Mouse (Mus musculus): ENCODE results near the gene Arhgef26. TPM values are rescaled to one million over a fixed set of nuclear protein-coding genes. Genes with fewer than 3 reads are reported as not detected.

The Arhgef26 gene
- polyA plus RNA-seq (2014; fragmentation: Nextera tagmentation; extraction: Ambion mirVana) = 7.4 and 9.1 TPM in 2 replicates

- Histone ChIP-seq H3K9ac (ENCODE audit: low read depth, low read length) (peak within 1 kb of the TSS; percentile 79), H3K4me2 (replicated peaks; ENCODE audit: low read depth, low read length) (peak within 1 kb of the TSS; percentile 94), H3K9me3 (ENCODE audit: control insufficient read depth, low read length) (no peaks in the 10 kb centered on the region), H3K27me3 (ENCODE audit: control insufficient read depth, insufficient read depth, low read length) (0 out of 2 replicates have a peak, but pooled peaks cover 2% of the 10 kb centered on the region), H3K4me3 (ENCODE audit: low read depth, low read length) (peak within 1 kb of the TSS; percentile 79), H3K27ac (ENCODE audit: low read depth, low read length) (0 out of 2 replicates have a peak within 1 kb of the TSS, but pooled peaks have one; percentile 24), H3K4me1 (replicated peaks; ENCODE audit: control insufficient read depth, insufficient read depth, low read length) (0 out of 2 replicates have a peak, but pooled peaks cover 3% of the 10 kb centered on the region), H3K36me3 (ENCODE audit: control insufficient read depth, insufficient read depth, low read length) (no peaks in the 10 kb centered on the region)
- 77% methylated on average over 3 of the region's 3 CpGs for WGBS
- no peak for DNase-seq (ENCODE audit: low spot score)
- no peak for ATAC-seq (ENCODE audit: low FRiP score)
Observed at GRCm38 (mm10) chr3:62338044-62338443, at the start of gene Arhgef26. TSS of gene Arhgef26 (plus strand) at chr3:62338344.

GRCm38 (mm10) chr3:62310493-62310892 is 27.7 kb upstream of the Arhgef26 start:
- peak; percentile 53; the same call in 1 of the 2 replicates for ATAC-seq (ENCODE audit: low FRiP score)
- Histone ChIP-seq H3K36me3 (ENCODE audit: control insufficient read depth, insufficient read depth, low read length) (no peaks in the 10 kb centered on the region), H3K4me2 (replicated peaks; ENCODE audit: low read depth, low read length) (no peak overlapping the region), H3K9me3 (ENCODE audit: control insufficient read depth, low read length) (no peaks in the 10 kb centered on the region), H3K27ac (ENCODE audit: low read depth, low read length) (no peak overlapping the region), H3K9ac (ENCODE audit: low read depth, low read length) (no peak overlapping the region), H3K27me3 (ENCODE audit: control insufficient read depth, insufficient read depth, low read length) (no peaks in the 10 kb centered on the region), H3K4me1 (replicated peaks; ENCODE audit: control insufficient read depth, insufficient read depth, low read length) (no peaks in the 10 kb centered on the region), H3K4me3 (ENCODE audit: low read depth, low read length) (no peak overlapping the region)
- WGBS = 89% methylated on average over 3 of the region's 3 CpGs
- DNase-seq (ENCODE audit: low spot score) = no peak

- Histone ChIP-seq H3K27ac (ENCODE audit: low read depth, low read length) (no peak overlapping the region), H3K36me3 (ENCODE audit: control insufficient read depth, insufficient read depth, low read length) (no peaks in the 10 kb centered on the region), H3K4me1 (replicated peaks; ENCODE audit: control insufficient read depth, insufficient read depth, low read length) (no peaks in the 10 kb centered on the region), H3K4me3 (ENCODE audit: low read depth, low read length) (no peak overlapping the region), H3K4me2 (replicated peaks; ENCODE audit: low read depth, low read length) (no peak overlapping the region), H3K9me3 (ENCODE audit: control insufficient read depth, low read length) (no peaks in the 10 kb centered on the region), H3K9ac (ENCODE audit: low read depth, low read length) (no peak overlapping the region), H3K27me3 (ENCODE audit: control insufficient read depth, insufficient read depth, low read length) (no peaks in the 10 kb centered on the region)
- ATAC-seq (ENCODE audit: low FRiP score) (no peak), DNase-seq (ENCODE audit: low spot score) (no peak)
- WGBS = 91% methylated on average over 5 of the region's 5 CpGs
Observed at GRCm38 (mm10) chr3:62311224-62311623, 26.9 kb upstream of the Arhgef26 start.

- DNase-seq (ENCODE audit: low spot score) = no peak
- ATAC-seq (ENCODE audit: low FRiP score) = no peak
- no peak overlapping the region for H3K4me3 ChIP-seq (ENCODE audit: low read depth, low read length)
- no peaks in the 10 kb centered on the region for H3K27me3 ChIP-seq (ENCODE audit: control insufficient read depth, insufficient read depth, low read length)
- WGBS = 89% methylated on average over 1 of the region's 1 CpGs
- no peak overlapping the region for H3K9ac ChIP-seq (ENCODE audit: low read depth, low read length)
- H3K9me3 ChIP-seq (ENCODE audit: control insufficient read depth, low read length) = no peaks in the 10 kb centered on the region
- no peaks in the 10 kb centered on the region for H3K36me3 ChIP-seq (ENCODE audit: control insufficient read depth, insufficient read depth, low read length)
- no peaks in the 10 kb centered on the region for H3K4me1 ChIP-seq (replicated peaks; ENCODE audit: control insufficient read depth, insufficient read depth, low read length)
- H3K4me2 ChIP-seq (replicated peaks; ENCODE audit: low read depth, low read length) = no peak overlapping the region
- H3K27ac ChIP-seq (ENCODE audit: low read depth, low read length) = no peak overlapping the region
Observed at GRCm38 (mm10) chr3:62324708-62325107, 13.4 kb upstream of the Arhgef26 start.

- ATAC-seq (ENCODE audit: low FRiP score) (no peak), DNase-seq (ENCODE audit: low spot score) (peak; percentile 6)
- no peak overlapping the region for H3K4me2 ChIP-seq (replicated peaks; ENCODE audit: low read depth, low read length)
- H3K27ac ChIP-seq (ENCODE audit: low read depth, low read length) = no peak overlapping the region
- no peaks in the 10 kb centered on the region for H3K4me1 ChIP-seq (replicated peaks; ENCODE audit: control insufficient read depth, insufficient read depth, low read length)
- H3K9ac ChIP-seq (ENCODE audit: low read depth, low read length) = no peak overlapping the region
- WGBS = 61% methylated on average over 2 of the region's 2 CpGs
- no peaks in the 10 kb centered on the region for H3K27me3 ChIP-seq (ENCODE audit: control insufficient read depth, insufficient read depth, low read length)
- H3K36me3 ChIP-seq (ENCODE audit: control insufficient read depth, insufficient read depth, low read length) = no peaks in the 10 kb centered on the region
- H3K4me3 ChIP-seq (ENCODE audit: low read depth, low read length) = no peak overlapping the region
- no peaks in the 10 kb centered on the region for H3K9me3 ChIP-seq (ENCODE audit: control insufficient read depth, low read length)
Observed at GRCm38 (mm10) chr3:62327903-62328302, 10.2 kb upstream of the Arhgef26 start.

- DNase-seq (ENCODE audit: low spot score) = no peak
- H3K9ac ChIP-seq (ENCODE audit: low read depth, low read length) = peak overlapping the region; percentile 79
- H3K9me3 ChIP-seq (ENCODE audit: control insufficient read depth, low read length) = no peaks in the 10 kb centered on the region
- no peak; the same call in 1 of the 2 replicates for ATAC-seq (ENCODE audit: low FRiP score)
- no peak overlapping the region for H3K27ac ChIP-seq (ENCODE audit: low read depth, low read length)
- 0 out of 2 replicates have a peak, but pooled peaks cover 2% of the 10 kb centered on the region for H3K27me3 ChIP-seq (ENCODE audit: control insufficient read depth, insufficient read depth, low read length)
- peak overlapping the region; percentile 79 for H3K4me3 ChIP-seq (ENCODE audit: low read depth, low read length)
- no peaks in the 10 kb centered on the region for H3K36me3 ChIP-seq (ENCODE audit: control insufficient read depth, insufficient read depth, low read length)
- under 1% methylated on average over 17 of the region's 17 CpGs for WGBS
- H3K4me1 ChIP-seq (replicated peaks; ENCODE audit: control insufficient read depth, insufficient read depth, low read length) = 0 out of 2 replicates have a peak, but pooled peaks cover 3% of the 10 kb centered on the region
- peak overlapping the region; percentile 94 for H3K4me2 ChIP-seq (replicated peaks; ENCODE audit: low read depth, low read length)
Observed at GRCm38 (mm10) chr3:62338461-62338853, 313 bp downstream of the Arhgef26 start.

- ATAC-seq (ENCODE audit: low FRiP score) (peak; percentile 95), DNase-seq (ENCODE audit: low spot score) (peak; percentile 78)
- peak overlapping the region; percentile 79 for H3K4me3 ChIP-seq (ENCODE audit: low read depth, low read length)
- 0 out of 2 replicates have a peak, but pooled peaks cover 3% of the 10 kb centered on the region for H3K4me1 ChIP-seq (replicated peaks; ENCODE audit: control insufficient read depth, insufficient read depth, low read length)
- H3K9me3 ChIP-seq (ENCODE audit: control insufficient read depth, low read length) = no peaks in the 10 kb centered on the region
- peak overlapping the region; percentile 94 for H3K4me2 ChIP-seq (replicated peaks; ENCODE audit: low read depth, low read length)
- WGBS = 0% methylated on average over 54 of the region's 68 CpGs
- H3K27me3 ChIP-seq (ENCODE audit: control insufficient read depth, insufficient read depth, low read length) = 0 out of 2 replicates have a peak, but pooled peaks cover 2% of the 10 kb centered on the region
- peak overlapping the region; percentile 79 for H3K9ac ChIP-seq (ENCODE audit: low read depth, low read length)
- no peaks in the 10 kb centered on the region for H3K36me3 ChIP-seq (ENCODE audit: control insufficient read depth, insufficient read depth, low read length)
- H3K27ac ChIP-seq (ENCODE audit: low read depth, low read length) = 0 out of 2 replicates have a peak overlapping the region, but pooled peaks have one; percentile 24
Observed at GRCm38 (mm10) chr3:62338854-62339515, 841 bp downstream of the Arhgef26 start.

- H3K4me2 ChIP-seq (replicated peaks; ENCODE audit: low read depth, low read length) = peak overlapping the region; percentile 94
- peak; percentile 72 for DNase-seq (ENCODE audit: low spot score)
Observed at GRCm38 (mm10) chr3:62339516-62340051, 1.4 kb downstream of the Arhgef26 start.

More at GRCm38 (mm10) chr3:62339516-62340051, 1.4 kb downstream of the Arhgef26 start:
- Histone ChIP-seq H3K9ac (ENCODE audit: low read depth, low read length) (peak overlapping the region; percentile 79), H3K4me3 (ENCODE audit: low read depth, low read length) (peak overlapping the region; percentile 79), H3K36me3 (ENCODE audit: control insufficient read depth, insufficient read depth, low read length) (no peaks in the 10 kb centered on the region), H3K27ac (ENCODE audit: low read depth, low read length) (no peak overlapping the region), H3K27me3 (ENCODE audit: control insufficient read depth, insufficient read depth, low read length) (0 out of 2 replicates have a peak, but pooled peaks cover 2% of the 10 kb centered on the region), H3K4me1 (replicated peaks; ENCODE audit: control insufficient read depth, insufficient read depth, low read length) (0 out of 2 replicates have a peak, but pooled peaks cover 3% of the 10 kb centered on the region), H3K9me3 (ENCODE audit: control insufficient read depth, low read length) (no peaks in the 10 kb centered on the region)
- peak; percentile 77 for ATAC-seq (ENCODE audit: low FRiP score)
- under 1% methylated on average over 53 of the region's 53 CpGs for WGBS
